Comparison of ENCODE assay signal across 12 mouse cellular contexts in genomic region chr19:59261604-59262003, GRCm38 (mm10). TPM values are rescaled to one million over a fixed set of nuclear protein-coding genes. Genes with fewer than 3 reads are reported as not detected.
DNase-seq lines count a peak whose midpoint lies in the region; ATAC-seq and TF ChIP-seq lines count a peak whose summit lies in the region.
"Had no signal": no experiment of that assay in that cellular context is flagged by ENCODE, and none has a peak within 500 bp of the region (broad histone marks: within the 10 kb centered on the region; RNA-seq: fewer than 3 reads in every experiment).

No protein-coding gene starts in this region.

- 36% methylated on average over 7 of the region's 7 CpGs for WGBS in heart, embryonic 16.5 days
- 38% methylated on average over 7 of the region's 7 CpGs for WGBS in heart, adult 2 months
- 44% methylated on average over 7 of the region's 7 CpGs for WGBS in embryonic facial prominence, embryonic 15.5 days
- 64% methylated on average over 7 of the region's 7 CpGs for WGBS in limb, embryonic 12.5 days
- WGBS in midbrain, embryonic 15.5 days = 46% methylated on average over 7 of the region's 7 CpGs

- peak overlapping the region; percentile 65; the same call in 1 of the 2 replicates for H3K9ac ChIP-seq in heart, embryonic 16.5 days (ENCODE audit: low read length)
- H3K9ac ChIP-seq in heart, adult 2 months (ENCODE audit: low read depth, low read length) = no peak overlapping the region
- no peak overlapping the region for H3K9ac ChIP-seq in embryonic facial prominence, embryonic 15.5 days
- H3K9ac ChIP-seq in limb, embryonic 12.5 days (replicated peaks) = no peak overlapping the region
- H3K9ac ChIP-seq in midbrain, embryonic 15.5 days = 0 out of 2 replicates have a peak overlapping the region, but pooled peaks have one; percentile 39

- peaks cover 4% of the 10 kb centered on the region for H3K4me1 ChIP-seq in heart, embryonic 16.5 days (ENCODE audit: control insufficient read depth, insufficient read depth, low read length)
- H3K4me1 ChIP-seq in heart, adult 2 months (ENCODE audit: control insufficient read depth, insufficient read depth, low read length) = no peaks in the 10 kb centered on the region
- H3K4me1 ChIP-seq in embryonic facial prominence, embryonic 15.5 days = peaks cover 11% of the 10 kb centered on the region; the same call in 1 of the 2 replicates
- peaks cover 22% of the 10 kb centered on the region for H3K4me1 ChIP-seq in limb, embryonic 12.5 days (replicated peaks)
- peaks cover 24% of the 10 kb centered on the region for H3K4me1 ChIP-seq in midbrain, embryonic 15.5 days

- no peak for TF ChIP-seq EP300 in heart, adult 2 months (IDR thresholded peaks at IDR 0.05; ENCODE audit: insufficient read depth, low read depth, low read length)

- H3K9me3 ChIP-seq in heart, embryonic 16.5 days (replicated peaks; ENCODE audit: control insufficient read depth, low read length) = peaks cover 7% of the 10 kb centered on the region
- H3K9me3 ChIP-seq in embryonic facial prominence, embryonic 15.5 days (replicated peaks) = no peaks in the 10 kb centered on the region
- no peaks in the 10 kb centered on the region for H3K9me3 ChIP-seq in limb, embryonic 12.5 days
- H3K9me3 ChIP-seq in midbrain, embryonic 15.5 days = no peaks in the 10 kb centered on the region

- TF ChIP-seq CTCF in heart, adult 2 months (IDR thresholded peaks at IDR 0.05) = no peak
- no peak for TF ChIP-seq CTCF in gastrocnemius, adult 2 months (IDR thresholded peaks at IDR 0.05)

- no peaks in the 10 kb centered on the region for H3K79me2 ChIP-seq in heart, adult 2 months (replicated peaks; ENCODE audit: control insufficient read depth, insufficient read depth, low read length)

- TF ChIP-seq POLR2A in heart, adult 2 months (IDR thresholded peaks at IDR 0.05; ENCODE audit: insufficient read depth, low read depth, low read length) = no peak

- intact Hi-C loops in heart, adult 2 months (cut with DNase I) = no loop called here
- intact Hi-C loops in gastrocnemius, adult 2 months (cut with DNase I) = no loop called here
- intact Hi-C loops in left cerebral cortex, postnatal 36 days (cut with DNase I) = no loop called here

- H3K4me2 ChIP-seq in heart, embryonic 16.5 days (ENCODE audit: low read depth, low read length) = peak overlapping the region; percentile 88
- H3K4me2 ChIP-seq in embryonic facial prominence, embryonic 15.5 days (replicated peaks) = peak overlapping the region; percentile 86; the same call in 1 of the 2 replicates
- H3K4me2 ChIP-seq in limb, embryonic 12.5 days = peak overlapping the region; percentile 77
- H3K4me2 ChIP-seq in midbrain, embryonic 15.5 days = peak overlapping the region; percentile 55

- no peak overlapping the region for H3K27ac ChIP-seq in heart, embryonic 16.5 days (ENCODE audit: low read length)
- no peak overlapping the region for H3K27ac ChIP-seq in heart, adult 2 months
- H3K27ac ChIP-seq in embryonic facial prominence, embryonic 15.5 days (replicated peaks) = no peak overlapping the region
- no peak overlapping the region for H3K27ac ChIP-seq in limb, embryonic 12.5 days
- H3K27ac ChIP-seq in midbrain, embryonic 15.5 days = no peak overlapping the region
- H3K27ac ChIP-seq in gastrocnemius, adult 2 months = no peak overlapping the region

- DNase-seq in heart, adult 2 months = no peak
- DNase-seq in gastrocnemius, adult 2 months = no peak
- DNase-seq in left cerebral cortex, postnatal 36 days (ENCODE audit: low spot score in 2 of 2) = no peak
- DNase-seq in adrenal gland, adult 8-10 months = no peak
- DNase-seq: lung, adult 18-20 months had no signal

- peak overlapping the region; percentile 56 for H3K4me3 ChIP-seq in heart, embryonic 16.5 days (ENCODE audit: low read length)
- no peak overlapping the region for H3K4me3 ChIP-seq in heart, adult 2 months
- peak overlapping the region; percentile 43; the same call in 1 of the 2 replicates for H3K4me3 ChIP-seq in embryonic facial prominence, embryonic 15.5 days (replicated peaks)
- H3K4me3 ChIP-seq in limb, embryonic 12.5 days (replicated peaks) = peak overlapping the region; percentile 48; the same call in 1 of the 2 replicates
- peak overlapping the region; percentile 31 for H3K4me3 ChIP-seq in midbrain, embryonic 15.5 days
- no peak overlapping the region for H3K4me3 ChIP-seq in gastrocnemius, adult 2 months

- no peaks in the 10 kb centered on the region for H3K36me3 ChIP-seq in heart, embryonic 16.5 days (ENCODE audit: control insufficient read depth, insufficient read depth)
- no peaks in the 10 kb centered on the region for H3K36me3 ChIP-seq in heart, adult 2 months (ENCODE audit: control insufficient read depth, insufficient read depth, low read length)
- H3K36me3 ChIP-seq in embryonic facial prominence, embryonic 15.5 days = no peaks in the 10 kb centered on the region
- H3K36me3 ChIP-seq in limb, embryonic 12.5 days = no peaks in the 10 kb centered on the region
- H3K36me3 ChIP-seq in midbrain, embryonic 15.5 days (replicated peaks) = no peaks in the 10 kb centered on the region

- 0 out of 2 replicates have a peak, but pooled peaks have one; percentile 1 for ATAC-seq in heart, embryonic 16.5 days (replicated peaks; ENCODE audit: extremely low read depth, insufficient read depth, low FRiP score)
- no peak for ATAC-seq in embryonic facial prominence, embryonic 15.5 days (ENCODE audit: insufficient number of reproducible peaks, low FRiP score, low TSS enrichment, low read depth)
- no peak for ATAC-seq in limb, embryonic 12.5 days (ENCODE audit: insufficient number of reproducible peaks, insufficient read depth, low FRiP score, low TSS enrichment, low read depth)
- no peak for ATAC-seq in midbrain, embryonic 15.5 days (replicated peaks)

- H3K27me3 ChIP-seq in heart, embryonic 16.5 days (ENCODE audit: control insufficient read depth, insufficient read depth, low read length) = peaks cover 25% of the 10 kb centered on the region
- peaks cover 11% of the 10 kb centered on the region for H3K27me3 ChIP-seq in heart, adult 2 months (ENCODE audit: control insufficient read depth, insufficient read depth, low read length)
- peaks cover 18% of the 10 kb centered on the region; the same call in 1 of the 2 replicates for H3K27me3 ChIP-seq in embryonic facial prominence, embryonic 15.5 days
- H3K27me3 ChIP-seq in limb, embryonic 12.5 days = peaks cover 35% of the 10 kb centered on the region
- peaks cover 20% of the 10 kb centered on the region for H3K27me3 ChIP-seq in midbrain, embryonic 15.5 days (replicated peaks)
- H3K27me3 ChIP-seq: CH12.LX had no signal

RNA-seq across cellular contexts. Expression of gene Slc18a2, which starts 0.9 kb away (rescaled TPM):
- polyA plus RNA-seq in heart, embryonic 16.5 days (2015; fragmentation: Nextera tagmentation; extraction: Ambion mirVana) = 8.7 and 12.6 TPM in 2 replicates
- under 1 TPM; 0.80 to 0.94 TPM for total RNA-seq in heart, adult 2 months (2021)
- polyA plus RNA-seq in heart, adult 2 months (2012; rRNA removed) = 0.61 and 0.94 TPM in 2 replicates
- 7.9 and 8.6 TPM in 2 replicates for polyA plus RNA-seq in embryonic facial prominence, embryonic 15.5 days (2015; fragmentation: Nextera tagmentation; extraction: Ambion mirVana)
- 7.4 and 8.1 TPM in 2 replicates for polyA plus RNA-seq in limb, embryonic 12.5 days (2016; fragmentation: Nextera tagmentation; extraction: Ambion mirVana)
- 21.8 and 28.3 TPM in 2 replicates for polyA plus RNA-seq in midbrain, embryonic 15.5 days (2015; fragmentation: Nextera tagmentation; extraction: Ambion mirVana)
- total RNA-seq in gastrocnemius, adult 2 months (2021) = under 1 TPM; 0.08 to 0.10 TPM
- total RNA-seq in left cerebral cortex, postnatal 36 days (2021) = under 1 TPM in 1 of 2 experiments, not detected in 1; 0.16 TPM
- total RNA-seq in adrenal gland, adult 8-10 months (2022) = 10 to 100 TPM; 15.3 to 29.0 (median 22.7) TPM

RNA-seq across cellular contexts. Expression of gene Kcnk18, which starts 42.6 kb away (rescaled TPM):
- polyA plus RNA-seq in heart, embryonic 16.5 days (2015; fragmentation: Nextera tagmentation; extraction: Ambion mirVana) = not detected in 2 replicates
- not detected for total RNA-seq in heart, adult 2 months (2021)
- not detected in 2 replicates for polyA plus RNA-seq in heart, adult 2 months (2012; rRNA removed)
- polyA plus RNA-seq in embryonic facial prominence, embryonic 15.5 days (2015; fragmentation: Nextera tagmentation; extraction: Ambion mirVana) = not detected in 2 replicates
- polyA plus RNA-seq in limb, embryonic 12.5 days (2016; fragmentation: Nextera tagmentation; extraction: Ambion mirVana) = not detected in 2 replicates
- not detected in 2 replicates for polyA plus RNA-seq in midbrain, embryonic 15.5 days (2015; fragmentation: Nextera tagmentation; extraction: Ambion mirVana)
- total RNA-seq in gastrocnemius, adult 2 months (2021) = not detected
- total RNA-seq in left cerebral cortex, postnatal 36 days (2021) = not detected
- total RNA-seq in adrenal gland, adult 8-10 months (2022) = not detected
- total RNA-seq: CH12.LX; gastrocnemius, adult 8-10 months had no signal
- polyA plus RNA-seq: brain, embryonic 14.5 days had no signal

Comparison
In these comparisons a context has a peak if more than half of its experiments do, and no peak if none do; other contexts are left out.
1. H3K4me3 ChIP-seq: peak in heart, embryonic 16.5 days (single experiment), embryonic facial prominence, embryonic 15.5 days (single experiment), limb, embryonic 12.5 days (single experiment) and midbrain, embryonic 15.5 days (single experiment); none in heart, adult 2 months (single experiment) and gastrocnemius, adult 2 months (single experiment).
2. H3K9ac ChIP-seq: peak in heart, embryonic 16.5 days (single experiment) and midbrain, embryonic 15.5 days (single experiment); none in heart, adult 2 months (single experiment), embryonic facial prominence, embryonic 15.5 days (single experiment) and limb, embryonic 12.5 days (single experiment).
3. Peak in every context shown above with its lines, with median percentiles within 50 percentile points of each other: H3K4me2 ChIP-seq.